Mouse (Mus musculus): ENCODE measurements around the gene C2cd6. TPM values are rescaled to one million over a fixed set of nuclear protein-coding genes. Genes with fewer than 3 reads are reported as not detected.

The C2cd6 gene
- total RNA-seq (2023): not detected

GRCm38 (mm10) chr1:59094705-59095104 is at the start of gene C2cd6:
TSS of gene C2cd6 (minus strand) at chr1:59094900.

DNA sequence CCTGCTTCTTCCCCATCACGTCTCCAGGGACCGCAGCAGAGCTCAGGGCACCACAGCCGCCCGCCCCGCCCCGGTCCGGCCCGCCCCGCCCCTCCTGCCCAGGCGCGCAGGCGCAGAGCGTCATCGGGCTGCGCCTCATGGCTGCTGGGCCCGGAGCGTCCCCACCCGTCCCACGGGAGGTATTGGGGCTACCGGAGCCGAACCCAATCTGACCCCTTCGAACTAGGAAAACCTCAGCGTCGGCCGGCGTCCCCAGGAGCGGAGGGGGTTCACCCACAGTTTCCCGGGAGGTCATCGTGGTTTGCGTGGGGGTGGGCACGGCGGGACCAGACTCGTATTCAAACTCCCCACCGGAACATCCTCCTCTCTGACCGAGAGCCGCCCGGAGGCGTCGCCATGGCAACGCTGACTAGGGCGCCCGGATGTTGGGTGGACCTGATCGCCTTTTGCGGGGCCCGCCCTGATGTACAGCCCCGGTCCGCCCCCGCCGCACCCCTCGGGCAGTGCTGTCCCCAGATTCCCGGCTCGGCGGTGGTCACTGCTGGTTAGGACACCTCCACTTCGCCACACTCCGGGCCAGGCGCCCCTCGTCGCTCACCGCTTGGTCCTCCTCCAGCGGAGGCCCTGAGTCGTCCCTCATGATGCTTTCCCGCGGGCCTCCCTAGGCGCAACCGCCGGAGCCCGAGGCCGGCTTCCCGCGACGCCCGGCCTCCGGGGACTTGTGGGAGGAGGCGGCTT is 25.2 kb upstream of the C2cd6 start, which contains the start of gene Tmem237:
Tmem237 (minus strand) TSS at position 689 of the 738 bp plus-strand sequence.

Other genes with a start within 250 kb of the C2cd6 start
- gene Trak2, start 121.5 kb downstream of the C2cd6 start, total RNA-seq (2023): 77.0 TPM
- 13.6 TPM for gene Stradb, start 121.4 kb downstream of the C2cd6 start, total RNA-seq (2023)
- gene Tmem237, start 25.5 kb upstream of the C2cd6 start, total RNA-seq (2023): 5.5 TPM
- gene Mpp4, start 68.5 kb upstream of the C2cd6 start, total RNA-seq (2023): 0.89 TPM
- gene Als2, start 142.3 kb upstream of the C2cd6 start, total RNA-seq (2023): 17.5 TPM
- not detected for gene Cdk15, start 162.0 kb upstream of the C2cd6 start, total RNA-seq (2023)